Mouse (Mus musculus) ES-E14 (cell line): ENCODE results near the gene Pard3b.

Experiments
- CHD2 ChIP-seq: IDR thresholded peaks from 2 replicates; pipeline ENCODE4 v1.6.1; 2014; ENCODE audit warnings: mild to moderate bottlenecking, low read depth, low read length, inconsistent platforms
- HCFC1 ChIP-seq: IDR thresholded peaks from 2 replicates; pipeline ENCODE4 v1.6.1; 2012; ENCODE audit warnings: low read length, inconsistent platforms, borderline replicate concordance; ENCODE audit not compliant: insufficient read depth
- MAFK ChIP-seq: IDR thresholded peaks from 2 replicates; pipeline ENCODE4 v1.6.1; 2014; ENCODE audit warnings: mild to moderate bottlenecking, low read depth, low read length, inconsistent platforms; ENCODE audit not compliant: insufficient read depth
- ZC3H11A ChIP-seq: IDR thresholded peaks from 2 replicates; pipeline ENCODE4 v1.6.1; 2012; ENCODE audit warnings: low read depth, mild to moderate bottlenecking, inconsistent platforms, low read length, borderline replicate concordance
- ZNF384 ChIP-seq: IDR thresholded peaks from 2 replicates; pipeline ENCODE4 v1.6.1; 2012; ENCODE audit warnings: low read depth, low read length, inconsistent platforms

GRCm38 (mm10) chr1:62576939-62577590 lies 938.4 kb downstream of the Pard3b start:
- TF ChIP-seq ZC3H11A (no peak), HCFC1 (no peak), ZNF384 (no peak), MAFK (no peak), CHD2 (no peak)
